Mouse (Mus musculus) gastrocnemius, postnatal 36 days (tissue): Measurements from ENCODE around the gene 9230102O04Rik. TPM values are rescaled to one million over a fixed set of nuclear protein-coding genes. Genes with fewer than 3 reads are reported as not detected.

Experiments
- DNase-seq, 2 experiments: peaks; one replicate each; pipeline ENCODE4 v3.0.0; 2022
- intact Hi-C: fragments of 180-260 bp; cut with DNase I; formaldehyde crosslinking; loops from one replicate; pipeline ENCODE4 v1.15.1; 2025
- long read RNA-seq, 2 experiments: library from polyadenylated mRNA; stranded (forward); transcript quantifications; one replicate each; pipeline ENCODE4 v2.0.0; 2021
- total RNA-seq, 2 experiments: library from RNA; stranded (reverse); gene quantifications; 2 replicates each; pipeline ENCODE4 v1.2.3; 2021

The 9230102O04Rik gene
- not detected for total RNA-seq
- long read RNA-seq, experiment 1 = 0 reads
- long read RNA-seq, experiment 2 = 0 reads

- intact Hi-C loops = loop anchor here (5.0 to 10.0 kb wide), 3 partner anchors 126 to 1898 kb away; no protein-coding TSS in a partner anchor
- no peak for DNase-seq
Observed at GRCm38 (mm10) chr2:9888913-9889650, at the start of gene 9230102O04Rik. Gene 9230102O04Rik, minus strand, starts transcription at chr2:9889540.

- no peak for DNase-seq
- intact Hi-C loops = no loop called here
Observed at GRCm38 (mm10) chr2:9935965-9936364, 46.6 kb upstream of the 9230102O04Rik start.

GRCm38 (mm10) chr2:9926905-9927283 lies 37.6 kb upstream of the 9230102O04Rik start:
- intact Hi-C loops = no loop called here
- no peak for DNase-seq

GRCm38 (mm10) chr2:9926194-9926904 lies 37.0 kb upstream of the 9230102O04Rik start:
- intact Hi-C loops = no loop called here
- DNase-seq = no peak

GRCm38 (mm10) chr2:9918691-9919471 lies 29.5 kb upstream of the 9230102O04Rik start:
- no peak for DNase-seq
- intact Hi-C loops = no loop called here

- DNase-seq = no peak
- intact Hi-C loops = no loop called here
Observed at GRCm38 (mm10) chr2:9917602-9918001, 28.3 kb upstream of the 9230102O04Rik start.

GRCm38 (mm10) chr2:9905995-9906394 lies 16.7 kb upstream of the 9230102O04Rik start:
- intact Hi-C loops = no loop called here
- no peak for DNase-seq

GRCm38 (mm10) chr2:9903854-9904560 lies 14.7 kb upstream of the 9230102O04Rik start:
- no peak for DNase-seq

GRCm38 (mm10) chr2:9897846-9898245 lies 8.5 kb upstream of the 9230102O04Rik start:
- intact Hi-C loops = no loop called here

More at GRCm38 (mm10) chr2:9903854-9904560, 14.7 kb upstream of the 9230102O04Rik start:
- intact Hi-C loops = no loop called here

GRCm38 (mm10) chr2:9896097-9896770 lies 6.9 kb upstream of the 9230102O04Rik start:
- intact Hi-C loops = no loop called here
- DNase-seq = no peak

More at GRCm38 (mm10) chr2:9897846-9898245, 8.5 kb upstream of the 9230102O04Rik start:
- DNase-seq = no peak

- DNase-seq = no peak
- intact Hi-C loops = no loop called here
Observed at GRCm38 (mm10) chr2:9894836-9895593, 5.7 kb upstream of the 9230102O04Rik start.

- intact Hi-C loops = no loop called here
Observed at GRCm38 (mm10) chr2:9893272-9893953, 4.1 kb upstream of the 9230102O04Rik start.

GRCm38 (mm10) chr2:9892541-9892940 lies 3.2 kb upstream of the 9230102O04Rik start:
- no peak for DNase-seq
- intact Hi-C loops = no loop called here

More at GRCm38 (mm10) chr2:9893272-9893953, 4.1 kb upstream of the 9230102O04Rik start:
- no peak for DNase-seq

GRCm38 (mm10) chr2:9890906-9891305 lies 1.6 kb upstream of the 9230102O04Rik start:
- intact Hi-C loops = no loop called here
- no peak for DNase-seq

GRCm38 (mm10) chr2:9890251-9890650 lies 911 bp upstream of the 9230102O04Rik start:
- intact Hi-C loops = no loop called here
- no peak for DNase-seq

- intact Hi-C loops = loop anchor here (5.0 to 10.0 kb wide), 3 partner anchors 125 to 1898 kb away; no protein-coding TSS in a partner anchor
- DNase-seq = no peak
Observed at GRCm38 (mm10) chr2:9889651-9890183, 377 bp upstream of the 9230102O04Rik start, which contains the start of gene Gata3. Gene Gata3, minus strand, starts transcription at chr2:9890034.

GRCm38 (mm10) chr2:9887636-9888035 lies 1.7 kb downstream of the 9230102O04Rik start:
- DNase-seq = no peak
- intact Hi-C loops = loop anchor here (5.0 to 10.0 kb wide), 3 partner anchors 127 to 1900 kb away; no protein-coding TSS in a partner anchor
